Mouse (Mus musculus): ENCODE data around the gene Pi4k2b.

The Pi4k2b gene

GRCm38 (mm10) chr5:52782523-52783250 is 41.3 kb downstream of the Pi4k2b start:
- DNase-seq (ENCODE audit: low read depth): peak; percentile 66

GRCm38 (mm10) chr5:52783251-52783620 is 41.9 kb downstream of the Pi4k2b start:
- DNase-seq (ENCODE audit: low read depth): no peak

- DNase-seq (ENCODE audit: low read depth): no peak
Observed at GRCm38 (mm10) chr5:52783957-52784356, 42.6 kb downstream of the Pi4k2b start.

- no peak for DNase-seq (ENCODE audit: low read depth)
Observed at GRCm38 (mm10) chr5:52786556-52787322, 45.4 kb downstream of the Pi4k2b start.

- no peak for DNase-seq (ENCODE audit: low read depth)
Observed at GRCm38 (mm10) chr5:52793230-52793629, 51.9 kb downstream of the Pi4k2b start.

- no peak for DNase-seq (ENCODE audit: low read depth)
Observed at GRCm38 (mm10) chr5:52794109-52794508, 52.7 kb downstream of the Pi4k2b start.

GRCm38 (mm10) chr5:52799274-52799985 is 58.1 kb downstream of the Pi4k2b start:
- DNase-seq (ENCODE audit: low read depth): no peak

GRCm38 (mm10) chr5:52805801-52806200 is 64.4 kb downstream of the Pi4k2b start:
- no peak for DNase-seq (ENCODE audit: low read depth)

GRCm38 (mm10) chr5:52806349-52806748 is 65.0 kb downstream of the Pi4k2b start:
- DNase-seq (ENCODE audit: low read depth): no peak

GRCm38 (mm10) chr5:52807030-52807429 is 65.7 kb downstream of the Pi4k2b start:
- no peak for DNase-seq (ENCODE audit: low read depth)

GRCm38 (mm10) chr5:52810446-52810845 is 69.1 kb downstream of the Pi4k2b start:
- no peak for DNase-seq (ENCODE audit: low read depth)

GRCm38 (mm10) chr5:52811056-52811455 is 69.7 kb downstream of the Pi4k2b start:
- DNase-seq (ENCODE audit: low read depth): no peak

GRCm38 (mm10) chr5:52812456-52812855 is 71.1 kb downstream of the Pi4k2b start:
- no peak for DNase-seq (ENCODE audit: low read depth)

GRCm38 (mm10) chr5:52813312-52813711 is 71.9 kb downstream of the Pi4k2b start:
- no peak for DNase-seq (ENCODE audit: low read depth)

GRCm38 (mm10) chr5:52818676-52819075 is 77.3 kb downstream of the Pi4k2b start:
- no peak for DNase-seq (ENCODE audit: low read depth)

All from c-Kit-positive CD71-negative TER-119-negative erythroid progenitor cells, embryonic 14.5 days (primary cell).